Mouse (Mus musculus): ENCODE data around the gene Spata25.

DNA sequence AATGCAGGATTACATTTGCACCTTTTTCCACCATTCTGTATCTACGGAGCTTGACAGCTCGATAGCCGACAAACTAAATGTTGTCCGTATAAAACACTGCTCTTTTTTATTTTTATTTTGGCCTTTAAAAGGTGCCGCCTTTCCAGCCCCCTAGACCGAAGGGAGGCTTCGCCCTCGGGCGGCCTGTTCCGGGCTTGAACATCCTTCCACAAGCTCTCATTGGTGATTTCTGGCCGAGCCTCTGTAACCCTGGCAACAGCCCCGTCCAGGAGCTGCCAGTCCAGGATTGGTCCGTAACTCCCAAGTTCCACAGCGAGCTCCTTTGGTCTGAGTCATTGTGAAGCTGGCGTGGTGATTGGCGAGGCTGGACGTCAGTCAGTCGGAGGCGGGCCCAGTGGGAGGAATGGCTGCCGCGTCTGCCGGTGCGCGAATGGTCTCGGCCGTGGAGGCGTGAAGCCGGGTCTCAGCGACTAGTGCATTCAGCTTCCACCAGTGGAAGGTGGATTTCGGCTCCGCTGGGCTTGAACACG, 5.6 kb downstream of the Spata25 start, which contains the start of gene Zswim1:
- no peak for TF ChIP-seq CTCF (IDR thresholded peaks at IDR 0.05; ENCODE audit: control insufficient read depth, insufficient read depth, low read length)
- peak; percentile 78; the same call in 1 of the 2 replicates for TF ChIP-seq POLR2A (IDR thresholded peaks at IDR 0.05; ENCODE audit: borderline replicate concordance, control insufficient read depth, low read depth, low read length)

Data from bone marrow, adult 2 months (tissue).